Mouse (Mus musculus) thymus, postnatal 36 days (tissue): ENCODE data around the gene Trim45.

Source experiments
- DNase-seq, 2 experiments: peaks; one replicate each; pipeline ENCODE4 v3.0.0; 2022; ENCODE audit warnings: mixed read lengths in 2 of 2

Trim45 gene

GRCm38 (mm10) chr3:100932077-100932944 is 10.3 kb downstream of the Trim45 start:
- peak; percentile 22 to 28 for DNase-seq

- no peak for DNase-seq
Observed at GRCm38 (mm10) chr3:100935521-100935920, 13.5 kb downstream of the Trim45 start.

GRCm38 (mm10) chr3:100936201-100936600 is 14.2 kb downstream of the Trim45 start:
- no peak for DNase-seq

GRCm38 (mm10) chr3:100938211-100938610 is 16.2 kb downstream of the Trim45 start:
- no peak for DNase-seq

- no peak for DNase-seq
Observed at GRCm38 (mm10) chr3:100940496-100941037, 18.6 kb downstream of the Trim45 start.

GRCm38 (mm10) chr3:100947286-100947685 is 25.3 kb downstream of the Trim45 start:
- no peak for DNase-seq

- no peak for DNase-seq
Observed at GRCm38 (mm10) chr3:100951531-100951930, 29.5 kb downstream of the Trim45 start.

- DNase-seq, result no peak
Observed at GRCm38 (mm10) chr3:100954616-100955015, 32.6 kb downstream of the Trim45 start.

- no peak for DNase-seq
Observed at GRCm38 (mm10) chr3:100961007-100961406, 39.0 kb downstream of the Trim45 start.

GRCm38 (mm10) chr3:100961501-100961900 is 39.5 kb downstream of the Trim45 start:
- DNase-seq, result no peak

- peak; percentile 21 to 27 for DNase-seq
Observed at GRCm38 (mm10) chr3:100963849-100964542, 42.0 kb downstream of the Trim45 start.

GRCm38 (mm10) chr3:100969176-100969917 is 47.3 kb downstream of the Trim45 start, which contains the start of gene Ttf2:
Ttf2 (minus strand) TSS chr3:100969663.
- DNase-seq, result peak; percentile 91 to 94

GRCm38 (mm10) chr3:100973906-100974305 is 51.9 kb downstream of the Trim45 start:
- no peak for DNase-seq

- no peak for DNase-seq
Observed at GRCm38 (mm10) chr3:100979290-100979689, 57.3 kb downstream of the Trim45 start.
